Mouse (Mus musculus): ENCODE results near the gene Ccl1. TPM values are rescaled to one million over a fixed set of nuclear protein-coding genes. Genes with fewer than 3 reads are reported as not detected.

Ccl1 gene
- total RNA-seq, 2 experiments from 2014 or later, result not detected

GRCm38 (mm10) chr11:82159126-82159525 is 146.4 kb downstream of the Ccl1 start:
- no peak for ATAC-seq (replicated peaks; ENCODE audit: low FRiP score, low TSS enrichment, poor library complexity, severe bottlenecking)

DNA sequence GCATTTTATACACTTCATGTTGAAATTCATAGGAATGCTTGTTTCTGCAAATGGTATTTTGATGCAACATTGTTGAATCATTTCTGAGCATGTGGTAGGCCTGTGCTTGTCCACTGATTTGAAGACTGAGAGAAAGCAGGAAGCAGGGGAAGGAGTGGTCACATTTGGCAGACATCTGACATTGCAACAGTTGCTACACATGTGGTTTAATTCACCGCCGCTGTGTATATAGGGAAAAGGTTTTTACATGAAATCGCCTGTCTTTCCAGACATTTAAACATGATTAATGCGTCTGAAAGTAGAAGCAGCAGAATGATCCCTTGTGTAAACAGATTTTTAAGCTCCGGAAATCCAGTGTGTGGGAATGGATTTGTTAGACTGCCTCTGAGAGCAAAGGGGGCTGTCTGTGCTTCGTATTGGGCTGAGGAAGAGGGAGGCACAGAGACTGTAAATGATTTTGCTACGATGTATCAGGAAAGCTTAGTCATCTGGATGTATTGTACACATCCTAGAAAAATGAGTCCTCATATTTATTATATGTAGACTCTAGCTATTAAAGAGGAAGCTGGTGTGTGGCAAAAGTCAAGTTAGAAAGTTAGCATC is 165.9 kb downstream of the Ccl1 start:
- ATAC-seq (replicated peaks; ENCODE audit: low FRiP score, low TSS enrichment, poor library complexity, severe bottlenecking), result no peak

DNA sequence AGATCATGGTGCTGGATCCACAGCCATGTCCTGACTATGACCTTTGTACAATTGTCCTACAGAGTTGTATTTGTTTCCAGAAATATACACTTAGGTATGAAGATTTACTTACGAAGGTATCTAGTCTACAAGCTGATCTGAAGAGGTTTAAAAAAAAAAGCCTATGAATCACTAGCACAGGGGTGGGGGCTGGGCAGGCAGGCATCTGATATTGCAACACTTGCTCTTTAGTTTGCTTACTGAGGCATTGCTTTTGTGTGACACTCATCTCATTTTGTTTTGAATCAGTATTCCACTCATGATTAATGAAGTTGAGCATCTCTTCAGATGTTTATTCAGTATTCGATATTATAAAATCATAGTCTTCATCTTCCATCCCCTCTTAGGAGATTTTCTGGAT is 169.3 kb downstream of the Ccl1 start:
- ATAC-seq (replicated peaks; ENCODE audit: low FRiP score, low TSS enrichment, poor library complexity, severe bottlenecking), result no peak

DNA sequence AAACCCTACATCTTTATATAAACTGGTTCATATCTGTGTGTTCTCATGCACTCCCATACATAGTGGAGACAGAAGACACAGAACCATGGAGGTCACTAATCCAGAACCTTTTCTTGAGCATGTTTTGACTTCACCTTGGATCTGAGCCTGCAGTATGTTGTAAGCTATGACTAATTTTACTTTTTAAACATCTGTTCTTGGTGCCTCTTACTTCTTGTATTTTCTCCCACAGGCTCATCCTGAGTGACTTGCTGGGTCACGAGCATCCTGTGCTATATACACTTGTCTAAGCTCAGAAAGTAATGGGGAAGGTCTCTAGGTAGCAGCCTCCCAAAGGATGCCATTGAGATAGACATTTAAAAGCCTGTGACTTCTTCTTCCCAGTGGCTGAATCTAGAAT is 172.5 kb downstream of the Ccl1 start:
- no peak for ATAC-seq (replicated peaks; ENCODE audit: low FRiP score, low TSS enrichment, poor library complexity, severe bottlenecking)

Other genes with a start within 250 kb of the Ccl1 start
- gene Ccl11, start 247.9 kb downstream of the Ccl1 start, total RNA-seq (2014; fragmentation: Nextera tagmentation), result not detected in 2 replicates
- not detected in 2 replicates for gene Ccl11, start 247.9 kb downstream of the Ccl1 start, total RNA-seq (2017)
- not detected in 2 replicates for gene Ccl12, start 203.8 kb downstream of the Ccl1 start, total RNA-seq (2014; fragmentation: Nextera tagmentation)
- not detected in 2 replicates for gene Ccl12, start 203.8 kb downstream of the Ccl1 start, total RNA-seq (2017)
- not detected in 2 replicates for gene Ccl8, start 190.5 kb downstream of the Ccl1 start, total RNA-seq (2014; fragmentation: Nextera tagmentation)
- not detected in 2 replicates for gene Ccl8, start 190.5 kb downstream of the Ccl1 start, total RNA-seq (2017)
- 0.04 TPM in 1 of 2 replicates, not detected in the other for gene Tmem132e, start 83.2 kb upstream of the Ccl1 start, total RNA-seq (2014; fragmentation: Nextera tagmentation)
- gene Tmem132e, start 83.2 kb upstream of the Ccl1 start, total RNA-seq (2017), result not detected in 2 replicates